Mouse (Mus musculus): Measurements from ENCODE around the gene Rpl21.
"Not testable (repeated sequence)": the region's sequence is repeated elsewhere in the genome, so short reads cannot be mapped to it uniquely, and the experiment has no call there.

DNA sequence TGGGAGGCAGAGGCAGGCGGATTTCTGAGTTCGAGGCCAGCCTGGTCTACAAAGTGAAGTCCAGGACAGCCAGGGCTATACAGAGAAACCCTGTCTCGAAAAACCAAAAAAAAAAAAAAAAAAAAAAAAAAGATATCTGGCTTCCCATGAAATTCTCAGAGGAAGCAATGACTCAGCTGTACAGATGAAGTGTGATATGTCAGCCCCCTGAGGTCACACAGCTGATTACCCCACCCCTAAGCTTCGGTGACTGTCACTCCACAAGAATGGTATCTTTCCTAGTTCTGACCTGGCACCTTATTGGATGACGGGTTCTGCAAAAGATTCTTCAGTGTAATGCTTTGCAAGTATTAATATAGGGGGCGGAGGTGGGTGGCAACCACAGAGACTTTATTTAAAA is 45.2 kb downstream of the Rpl21 start:
- TF ChIP-seq CTCF, POLR2A (IDR thresholded peaks at IDR 0.05; ENCODE audit: extremely low read depth, insufficient read depth, low read length): not testable (repeated sequence)

Measured in cortical plate, adult 2 months (tissue).